Mouse (Mus musculus): ENCODE results near the gene Abt1.

- no peak for TF ChIP-seq CTCF (IDR thresholded peaks at IDR 0.05)
- no peak for TF ChIP-seq EP300 (IDR thresholded peaks at IDR 0.05)
These were observed 42.6 kb upstream of the Abt1 start for GRCm38 (mm10) chr13:23466306-23466705.
